Mouse (Mus musculus) heart, embryonic 15.5 days (tissue): ENCODE data around the gene Thbs2. TPM values are rescaled to one million over a fixed set of nuclear protein-coding genes. Genes with fewer than 3 reads are reported as not detected.
A peak's percentile ranks its signal among the peaks of the same experiment; 100 is the strongest.

Experiments used
- ATAC-seq: fragments of 200-750 bp; cut with Nextera tagmentation; replicated peaks from 2 replicates; pipeline ENCODE4 v1.8.0; 2017; ENCODE audit warnings: low read depth, moderate TSS enrichment; ENCODE audit not compliant: insufficient number of reproducible peaks, insufficient read depth, low FRiP score
- H3K27ac ChIP-seq: fragments of 300-500 bp; sonication (generic); 2 replicates; pipeline ENCODE4 v1.5.1; 2015; ENCODE audit warnings: mild to moderate bottlenecking, inconsistent platforms
- H3K27me3 ChIP-seq: fragments of 300-500 bp; sonication (generic); 2 replicates; pipeline ENCODE4 v1.6.1; 2015; ENCODE audit warnings: inconsistent platforms
- H3K36me3 ChIP-seq: fragments of 300-500 bp; sonication (generic); 2 replicates; pipeline ENCODE4 v1.6.1; 2015; ENCODE audit warnings: mild to moderate bottlenecking, inconsistent platforms
- H3K4me1 ChIP-seq: fragments of 300-500 bp; sonication (generic); replicated peaks from 2 replicates; pipeline ENCODE4 v1.6.1; 2015; ENCODE audit warnings: inconsistent platforms
- H3K4me2 ChIP-seq: fragments of 300-500 bp; sonication (generic); 2 replicates; pipeline ENCODE4 v1.6.1; 2015; ENCODE audit warnings: inconsistent platforms, mild to moderate bottlenecking, moderate library complexity
- H3K4me3 ChIP-seq: fragments of 300-500 bp; sonication (generic); 2 replicates; pipeline ENCODE4 v1.5.1; 2015; ENCODE audit warnings: mild to moderate bottlenecking, inconsistent platforms
- H3K9ac ChIP-seq: fragments of 300-500 bp; sonication (generic); 2 replicates; pipeline ENCODE4 v1.6.1; 2015; ENCODE audit warnings: mild to moderate bottlenecking, inconsistent platforms
- H3K9me3 ChIP-seq: fragments of 300-500 bp; sonication (generic); replicated peaks from 2 replicates; pipeline ENCODE4 v1.6.1; 2016; ENCODE audit warnings: inconsistent platforms
- WGBS: fragments of 180-500 bp; shearing (Covaris S2); methylation state at CpG from one replicate; pipeline ENCODE4 v1.1.7; 2015; ENCODE audit warnings: mixed read lengths; 5-methylcytosine and 5-hydroxymethylcytosine counted together
- polyA plus RNA-seq: library from polyadenylated mRNA; unstranded; fragments of >200 nt; fragmentation: Nextera tagmentation; extraction: Ambion mirVana; gene quantifications from 2 replicates; pipeline ENCODE4 v1.2.1, GENCODE M21; 2015

The Thbs2 gene
- polyA plus RNA-seq, result 32.7 and 45.9 TPM in 2 replicates

- Histone ChIP-seq H3K9me3 (no peaks in the 10 kb centered on the region), H3K9ac (peak within 1 kb of the TSS; percentile 57), H3K27me3 (no peaks in the 10 kb centered on the region), H3K4me1 (peaks cover 8% of the 10 kb centered on the region; the same call in 1 of the 2 replicates), H3K27ac (peak within 1 kb of the TSS; percentile 56), H3K36me3 (0 out of 2 replicates have a peak, but pooled peaks cover 4% of the 10 kb centered on the region), H3K4me3 (peak within 1 kb of the TSS; percentile 48), H3K4me2 (peak within 1 kb of the TSS; percentile 60)
- WGBS, result 3% methylated on average over 14 of the region's 14 CpGs
- peak; percentile 88 for ATAC-seq
Observed at GRCm38 (mm10) chr17:14693994-14694374, at the start of gene Thbs2. Thbs2 (minus strand) TSS chr17:14694235.

- peaks cover 3% of the 10 kb centered on the region for H3K4me1 ChIP-seq
- no peak overlapping the region; the same call in 1 of the 2 replicates for H3K27ac ChIP-seq
- H3K4me2 ChIP-seq, result no peak overlapping the region
- H3K9ac ChIP-seq, result no peak overlapping the region
- H3K36me3 ChIP-seq, result no peaks in the 10 kb centered on the region
- ATAC-seq, result no peak
- H3K27me3 ChIP-seq, result no peaks in the 10 kb centered on the region
- no peaks in the 10 kb centered on the region for H3K9me3 ChIP-seq
- no peak overlapping the region for H3K4me3 ChIP-seq
- WGBS, result 72% methylated on average over 6 of the region's 6 CpGs
Observed at GRCm38 (mm10) chr17:14735493-14736004, 41.5 kb upstream of the Thbs2 start.

- no peak for ATAC-seq
- no peaks in the 10 kb centered on the region for H3K9me3 ChIP-seq
- H3K4me2 ChIP-seq, result no peak overlapping the region
- WGBS, result 73% methylated on average over 4 of the region's 4 CpGs
- peak overlapping the region; percentile 31; the same call in 1 of the 2 replicates for H3K27ac ChIP-seq
- no peak overlapping the region for H3K9ac ChIP-seq
- no peak overlapping the region for H3K4me3 ChIP-seq
- peaks cover 6% of the 10 kb centered on the region for H3K4me1 ChIP-seq
- H3K27me3 ChIP-seq, result no peaks in the 10 kb centered on the region
- no peaks in the 10 kb centered on the region for H3K36me3 ChIP-seq
Observed at GRCm38 (mm10) chr17:14734380-14734779, 40.3 kb upstream of the Thbs2 start.

- Histone ChIP-seq H3K9me3 (no peaks in the 10 kb centered on the region), H3K36me3 (no peaks in the 10 kb centered on the region), H3K4me1 (peaks cover 6% of the 10 kb centered on the region), H3K27ac (peak overlapping the region; percentile 31; the same call in 1 of the 2 replicates), H3K27me3 (no peaks in the 10 kb centered on the region), H3K9ac (no peak overlapping the region), H3K4me3 (no peak overlapping the region), H3K4me2 (no peak overlapping the region)
- WGBS, result 43% methylated on average over 10 of the region's 10 CpGs
- peak; percentile 43; the same call in 1 of the 2 replicates for ATAC-seq
Observed at GRCm38 (mm10) chr17:14733941-14734340, 39.9 kb upstream of the Thbs2 start.

- H3K4me1 ChIP-seq, result peaks cover 6% of the 10 kb centered on the region
- no peak for ATAC-seq
- no peak overlapping the region for H3K27ac ChIP-seq
- WGBS, result 72% methylated on average over 1 of the region's 1 CpGs
- H3K9ac ChIP-seq, result no peak overlapping the region
- no peaks in the 10 kb centered on the region for H3K27me3 ChIP-seq
- H3K36me3 ChIP-seq, result no peaks in the 10 kb centered on the region
- H3K4me2 ChIP-seq, result no peak overlapping the region
- no peak overlapping the region for H3K4me3 ChIP-seq
- no peaks in the 10 kb centered on the region for H3K9me3 ChIP-seq
Observed at GRCm38 (mm10) chr17:14733027-14733426, 39.0 kb upstream of the Thbs2 start.

- 39% methylated on average over 5 of the region's 5 CpGs for WGBS
Observed at GRCm38 (mm10) chr17:14730629-14731028, 36.6 kb upstream of the Thbs2 start.

GRCm38 (mm10) chr17:14727481-14727880, 33.4 kb upstream of the Thbs2 start:
- Histone ChIP-seq H3K27me3 (no peaks in the 10 kb centered on the region), H3K27ac (no peak overlapping the region), H3K36me3 (no peaks in the 10 kb centered on the region), H3K4me2 (no peak overlapping the region), H3K4me1 (peaks cover 6% of the 10 kb centered on the region), H3K9ac (no peak overlapping the region), H3K4me3 (no peak overlapping the region), H3K9me3 (no peaks in the 10 kb centered on the region)
- 36% methylated on average over 3 of the region's 3 CpGs for WGBS
- no peak for ATAC-seq

More at GRCm38 (mm10) chr17:14730629-14731028, 36.6 kb upstream of the Thbs2 start:
- ATAC-seq, result no peak
- Histone ChIP-seq H3K27me3 (no peaks in the 10 kb centered on the region), H3K4me3 (no peak overlapping the region), H3K27ac (no peak overlapping the region), H3K9ac (no peak overlapping the region), H3K4me1 (peaks cover 6% of the 10 kb centered on the region), H3K36me3 (no peaks in the 10 kb centered on the region), H3K9me3 (no peaks in the 10 kb centered on the region), H3K4me2 (no peak overlapping the region)

GRCm38 (mm10) chr17:14724786-14725185, 30.8 kb upstream of the Thbs2 start:
- no peaks in the 10 kb centered on the region for H3K27me3 ChIP-seq
- H3K9ac ChIP-seq, result no peak overlapping the region
- no peak overlapping the region for H3K27ac ChIP-seq
- WGBS, result 26% methylated on average over 2 of the region's 2 CpGs
- no peaks in the 10 kb centered on the region for H3K4me1 ChIP-seq
- no peak overlapping the region for H3K4me3 ChIP-seq
- H3K36me3 ChIP-seq, result no peaks in the 10 kb centered on the region
- H3K9me3 ChIP-seq, result no peaks in the 10 kb centered on the region
- ATAC-seq, result no peak
- no peak overlapping the region for H3K4me2 ChIP-seq

GRCm38 (mm10) chr17:14721325-14721724, 27.3 kb upstream of the Thbs2 start:
- H3K4me2 ChIP-seq, result no peak overlapping the region
- WGBS, result 70% methylated on average over 4 of the region's 4 CpGs
- H3K27me3 ChIP-seq, result no peaks in the 10 kb centered on the region
- H3K27ac ChIP-seq, result peak overlapping the region; percentile 37; the same call in 1 of the 2 replicates
- ATAC-seq, result no peak
- H3K4me1 ChIP-seq, result no peaks in the 10 kb centered on the region
- no peak overlapping the region for H3K4me3 ChIP-seq
- H3K36me3 ChIP-seq, result no peaks in the 10 kb centered on the region
- H3K9me3 ChIP-seq, result no peaks in the 10 kb centered on the region
- no peak overlapping the region for H3K9ac ChIP-seq

- Histone ChIP-seq H3K4me1 (no peaks in the 10 kb centered on the region), H3K27ac (peak overlapping the region; percentile 37; the same call in 1 of the 2 replicates)
- no peak for ATAC-seq
Observed at GRCm38 (mm10) chr17:14720912-14721311, 26.9 kb upstream of the Thbs2 start.

GRCm38 (mm10) chr17:14720227-14720626, 26.2 kb upstream of the Thbs2 start:
- H3K4me3 ChIP-seq, result no peak overlapping the region
- peak overlapping the region; percentile 20; the same call in 1 of the 2 replicates for H3K27ac ChIP-seq
- H3K27me3 ChIP-seq, result no peaks in the 10 kb centered on the region
- H3K9me3 ChIP-seq, result no peaks in the 10 kb centered on the region
- H3K4me2 ChIP-seq, result no peak overlapping the region
- WGBS, result 63% methylated on average over 7 of the region's 7 CpGs
- 0 out of 2 replicates have a peak, but pooled peaks have one; percentile 27 for ATAC-seq
- no peaks in the 10 kb centered on the region for H3K36me3 ChIP-seq
- no peaks in the 10 kb centered on the region for H3K4me1 ChIP-seq
- no peak overlapping the region for H3K9ac ChIP-seq

More at GRCm38 (mm10) chr17:14720912-14721311, 26.9 kb upstream of the Thbs2 start:
- Histone ChIP-seq H3K4me3 (no peak overlapping the region), H3K9me3 (no peaks in the 10 kb centered on the region), H3K9ac (no peak overlapping the region), H3K4me2 (no peak overlapping the region), H3K27me3 (no peaks in the 10 kb centered on the region), H3K36me3 (no peaks in the 10 kb centered on the region)
- WGBS, result 69% methylated on average over 4 of the region's 4 CpGs

- no peak for ATAC-seq
- no peaks in the 10 kb centered on the region for H3K36me3 ChIP-seq
- no peak overlapping the region for H3K4me3 ChIP-seq
- no peak overlapping the region for H3K9ac ChIP-seq
- H3K27me3 ChIP-seq, result no peaks in the 10 kb centered on the region
- H3K9me3 ChIP-seq, result no peaks in the 10 kb centered on the region
- H3K4me2 ChIP-seq, result no peak overlapping the region
- no peak overlapping the region for H3K27ac ChIP-seq
- WGBS, result 66% methylated on average over 4 of the region's 4 CpGs
- H3K4me1 ChIP-seq, result no peaks in the 10 kb centered on the region
Observed at GRCm38 (mm10) chr17:14718801-14719200, 24.8 kb upstream of the Thbs2 start.
